Mouse (Mus musculus) embryonic stem cell, embryonic (primary cell): ENCODE data around the gene Bckdha.

Experiments used
- CTCF ChIA-PET, 4 experiments: fragments of 300-600 bp in 2 of 4; fragments of 350-600 bp in 2 of 4; sonication (Branson Sonifier 250); formaldehyde crosslinking; loops; one replicate each; lab custom pipeline; 2022; ENCODE audit warnings: inconsistent platforms in 2 of 4; lab: Charles Lee
- POLR2A ChIA-PET, 4 experiments: fragments of 300-600 bp in 2 of 4; fragments of 350-600 bp in 2 of 4; sonication (Branson Sonifier 250); formaldehyde crosslinking; loops; one replicate each; lab custom pipeline; 2022; ENCODE audit warnings: antibody characterized with exemption in 4 of 4, inconsistent platforms in 1 of 4; lab: Charles Lee

The Bckdha gene

DNA sequence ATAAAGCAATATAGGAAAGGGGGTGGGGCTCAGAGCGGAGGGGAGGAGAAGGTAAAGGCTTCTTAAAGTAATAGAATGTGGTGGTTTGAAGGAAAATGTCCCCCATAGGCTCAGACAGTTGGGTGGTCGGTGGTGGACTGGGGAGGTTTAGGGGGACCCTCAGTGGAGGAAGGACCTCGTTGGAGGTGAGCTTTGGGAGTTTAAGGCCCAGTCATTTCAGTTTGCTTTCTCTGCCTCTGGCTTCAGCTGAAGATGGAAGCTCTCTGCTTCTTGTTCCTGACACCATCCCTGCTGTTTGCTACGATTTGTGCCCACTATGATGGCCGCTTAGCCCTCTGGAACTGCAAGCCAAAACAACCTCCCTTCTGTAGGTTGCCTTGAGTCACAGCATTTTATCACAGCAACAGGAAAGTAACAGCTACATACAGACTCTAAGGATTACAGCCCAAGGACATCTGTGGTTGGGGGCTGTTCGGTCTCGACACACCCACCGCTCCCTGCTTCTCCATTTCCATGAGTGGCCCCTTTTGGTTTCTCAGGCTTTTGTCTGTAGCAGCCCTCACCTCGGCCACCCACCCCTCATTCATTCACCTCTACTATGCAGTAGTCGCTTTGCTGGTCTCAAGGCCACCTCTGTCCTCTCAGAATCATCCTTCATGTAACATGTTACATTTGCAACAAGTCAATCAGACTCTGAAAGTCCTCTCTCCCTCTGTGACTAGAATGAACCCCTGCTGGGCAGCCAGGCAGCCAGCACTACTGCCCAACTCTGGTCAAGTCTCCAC is 41.2 kb downstream of the Bckdha start:
- ChIA-PET POLR2A (interaction anchor here in 3 of 4 experiments (0.6 to 1.2 kb wide), 6 partner anchors 40 to 1090 kb away, joined by 3 to 5 read pairs (median 3); partner anchors contain the start of gene Cxcl17 (in 1 of the 3)), CTCF (interaction anchor here in 3 of 4 experiments (0.6 to 0.9 kb wide), 5 partner anchors 18 to 800 kb away, joined by 3 to 6 read pairs (median 4); no protein-coding TSS in a partner anchor)

DNA sequence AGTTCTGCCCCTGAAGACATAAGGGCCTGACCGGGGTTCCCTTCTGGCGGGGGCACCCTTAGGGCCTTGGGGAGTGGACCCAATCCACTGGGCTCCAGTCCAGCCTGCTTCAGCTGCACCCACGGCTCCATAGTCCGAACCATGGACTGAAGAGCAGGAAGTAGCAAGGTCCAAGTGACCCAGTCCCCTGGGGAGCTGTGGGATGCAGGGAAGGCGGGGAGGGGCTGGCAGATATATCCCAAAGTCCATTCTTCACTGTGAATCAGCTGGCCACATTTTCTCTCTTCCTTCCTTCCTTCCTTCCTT is 43.1 kb downstream of the Bckdha start, which contains the start of gene Erich4:
Erich4 (minus strand) TSS at position 187 of the 306 bp plus-strand sequence.
- CTCF ChIA-PET, result interaction anchor here in 1 of 4 experiments (1.1 to 1.6 kb wide), 2 partner anchors 8 to 16 kb away, joined by 3 to 7 read pairs; no protein-coding TSS in a partner anchor
- POLR2A ChIA-PET, result interaction anchor here in 2 of 4 experiments (0.5 to 1.6 kb wide), 4 partner anchors 9 to 219 kb away, joined by 3 to 4 read pairs (median 4); no protein-coding TSS in a partner anchor

DNA sequence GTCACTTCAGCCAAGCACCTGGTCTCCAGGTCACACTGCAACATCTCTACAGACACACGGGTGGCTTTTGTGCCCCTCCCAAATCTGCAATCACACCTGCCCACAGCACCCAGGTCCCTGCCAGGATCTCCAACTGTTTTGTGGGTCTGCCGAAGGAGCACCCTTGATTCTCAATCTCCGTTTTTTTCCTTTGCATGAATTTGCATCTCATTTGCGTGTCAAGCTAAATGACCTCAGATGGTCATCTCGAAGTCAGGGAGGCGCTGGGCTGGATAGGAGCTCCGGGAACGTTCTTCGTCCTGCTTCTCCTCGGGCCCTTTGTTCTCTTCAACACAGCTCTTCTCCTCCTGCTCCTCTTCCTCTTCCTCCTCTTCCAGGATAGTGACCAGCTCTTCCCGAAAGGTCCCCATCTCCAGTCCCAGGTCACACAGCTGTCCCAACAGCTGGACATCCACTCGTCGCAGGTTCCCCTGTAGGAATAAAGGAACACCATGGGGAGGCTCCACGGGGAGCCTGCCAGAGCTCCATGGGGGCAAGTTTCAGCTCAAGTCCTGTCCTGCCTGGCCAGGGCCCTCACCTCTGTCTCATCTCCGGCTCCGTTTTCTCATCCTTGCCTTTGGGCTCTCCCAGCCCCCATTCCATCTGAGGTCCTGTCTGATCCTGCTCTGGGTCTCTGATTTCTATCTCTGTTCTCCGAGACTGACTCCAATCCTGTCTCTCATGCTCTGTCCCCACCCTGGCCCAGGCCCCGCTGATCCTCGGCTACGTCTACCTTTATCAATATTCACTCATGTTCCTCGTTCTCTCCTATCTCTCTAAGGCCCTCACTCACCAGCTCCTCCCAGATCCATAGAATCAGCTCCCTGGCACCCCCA is 43.7 kb downstream of the Bckdha start:
- CTCF ChIA-PET, result interaction anchor here in 2 of 4 experiments (0.7 to 1.1 kb wide), 3 partner anchors 9 to 190 kb away, joined by 4 to 10 read pairs (median 7); no protein-coding TSS in a partner anchor
- POLR2A ChIA-PET, result interaction anchor here in 2 of 4 experiments (0.5 to 1.6 kb wide), 4 partner anchors 10 to 218 kb away, joined by 3 to 4 read pairs (median 4); no protein-coding TSS in a partner anchor

DNA sequence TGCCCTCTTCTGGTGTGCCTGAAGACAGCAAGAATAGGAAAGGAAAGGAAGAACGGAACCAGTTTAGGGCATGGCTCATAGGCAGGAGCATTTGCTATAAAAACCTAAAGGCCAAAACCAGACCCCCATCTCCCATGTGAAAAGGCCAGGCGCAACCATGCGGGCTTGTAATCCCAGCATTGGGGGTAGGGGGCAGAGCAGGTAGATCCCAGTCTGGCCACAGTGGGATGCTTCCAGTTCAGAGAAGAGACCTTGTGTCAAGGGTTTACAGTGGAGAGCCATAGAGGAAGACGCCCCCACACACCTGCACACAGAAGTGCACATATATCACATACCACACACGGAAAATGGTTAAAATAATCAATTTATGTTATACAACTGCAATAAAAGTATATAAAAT is 44.7 kb downstream of the Bckdha start:
- ChIA-PET CTCF (interaction anchor here in 1 of 4 experiments (0.6 kb wide), 1 partner anchor 205 kb away, joined by 6 read pairs; no protein-coding TSS in a partner anchor), POLR2A (interaction anchor here in 1 of 4 experiments (0.5 kb wide), 1 partner anchor 13 kb away, joined by 4 read pairs; no protein-coding TSS in a partner anchor)

DNA sequence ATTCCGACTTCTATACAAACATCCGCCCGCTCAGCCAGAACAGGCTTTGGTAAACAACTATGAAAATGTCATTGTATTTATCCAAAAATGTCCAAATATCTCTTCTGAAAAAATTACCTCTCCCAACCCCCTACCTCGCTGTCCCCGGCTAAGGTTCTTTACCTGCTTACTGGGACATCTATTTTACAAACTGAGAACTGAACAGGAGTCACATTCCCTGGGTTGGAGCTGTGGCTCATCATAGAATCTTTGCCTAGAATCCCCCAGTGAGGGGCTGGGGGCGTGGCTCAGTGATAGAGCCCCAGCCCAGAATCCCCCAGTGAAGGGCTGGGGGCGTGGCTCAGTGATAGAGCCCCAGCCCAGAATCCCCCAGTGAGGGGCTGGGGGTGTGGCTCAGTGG is 47.3 kb downstream of the Bckdha start:
- CTCF ChIA-PET, result no interaction called here
- POLR2A ChIA-PET, result interaction anchor here in 2 of 4 experiments (0.6 to 1.4 kb wide), 4 partner anchors 12 to 423 kb away, joined by 3 read pairs; no protein-coding TSS in a partner anchor

DNA sequence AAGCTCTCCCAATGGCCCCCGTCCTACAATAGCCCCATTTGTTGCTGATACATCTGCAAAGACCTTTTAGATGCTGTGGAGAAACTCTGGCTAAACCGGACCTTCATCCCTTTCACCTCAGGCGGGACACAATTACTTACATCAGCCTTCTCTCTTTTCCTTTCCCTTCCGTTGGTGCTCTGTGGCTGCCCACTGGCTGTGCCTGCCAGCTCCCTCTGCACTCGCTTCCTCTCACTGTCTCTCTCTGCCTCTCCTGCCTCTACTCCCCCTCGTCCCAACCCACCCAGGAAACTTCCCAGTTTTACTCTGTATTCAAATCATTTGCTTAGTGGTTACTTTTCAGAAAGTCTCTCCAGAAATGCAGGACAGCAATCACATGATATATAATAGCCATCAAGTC is 48.7 kb downstream of the Bckdha start:
- ChIA-PET CTCF (interaction anchor here in 2 of 4 experiments (0.7 to 1.6 kb wide), 3 partner anchors 10 to 133 kb away, joined by 3 to 5 read pairs (median 5); partner anchors contain the start of gene Ceacam1 (in 1 of the 2)), POLR2A (interaction anchor here in 1 of 4 experiments (1.2 kb wide), 1 partner anchor 9 kb away, joined by 5 read pairs; the partner anchor contains the start of gene Dmac2)

DNA sequence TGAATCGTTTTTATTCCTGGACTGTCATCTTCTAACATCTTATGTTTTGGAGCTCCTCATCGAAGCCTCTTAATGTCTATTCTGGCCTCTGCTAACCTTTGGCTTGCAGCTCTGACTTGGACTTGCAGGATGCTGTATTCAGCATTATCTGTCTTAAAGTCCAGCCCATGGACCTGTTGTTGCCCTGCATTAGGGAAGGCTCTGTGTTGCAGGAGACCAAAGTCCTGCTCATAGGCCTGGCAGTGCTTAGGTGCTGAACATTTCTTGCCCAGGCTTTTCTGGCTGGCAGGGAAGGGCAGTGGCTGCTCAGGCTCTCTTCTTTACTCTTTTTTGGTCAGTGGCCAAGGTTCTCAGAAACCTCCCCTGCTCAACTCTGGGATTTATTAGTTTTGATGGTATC is 51.6 kb downstream of the Bckdha start:
- CTCF ChIA-PET, result no interaction called here
- POLR2A ChIA-PET, result interaction anchor here in 2 of 4 experiments (0.7 to 1.4 kb wide), 2 partner anchors 174 to 581 kb away, joined by 3 to 4 read pairs; no protein-coding TSS in a partner anchor

DNA sequence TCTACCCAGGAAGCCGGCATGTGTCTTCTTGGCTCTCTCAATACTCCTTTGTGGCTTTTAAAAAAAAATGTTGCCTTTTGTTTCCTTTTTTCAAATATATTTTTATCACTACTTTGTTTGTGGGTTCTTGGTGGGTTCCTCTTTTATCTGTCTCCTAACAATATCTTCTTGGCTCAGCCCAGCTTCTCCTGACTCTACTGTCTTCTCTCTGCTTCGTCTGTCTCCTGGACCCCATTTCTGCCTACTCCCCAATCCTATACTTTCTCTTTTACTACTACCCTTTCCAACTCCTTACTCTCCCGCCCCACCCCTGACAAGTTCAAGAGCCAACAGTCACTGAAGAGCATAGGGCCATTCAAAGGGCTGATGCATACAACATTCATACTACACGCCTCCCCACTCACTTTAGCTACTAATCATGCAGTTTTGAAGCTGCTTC is 52.1 kb downstream of the Bckdha start:
- POLR2A ChIA-PET, result interaction anchor here in 1 of 4 experiments (1.4 kb wide), 1 partner anchor 173 kb away, joined by 4 read pairs; no protein-coding TSS in a partner anchor
- CTCF ChIA-PET, result interaction anchor here in 1 of 4 experiments (1.3 kb wide), 1 partner anchor 18 kb away, joined by 3 read pairs; no protein-coding TSS in a partner anchor

DNA sequence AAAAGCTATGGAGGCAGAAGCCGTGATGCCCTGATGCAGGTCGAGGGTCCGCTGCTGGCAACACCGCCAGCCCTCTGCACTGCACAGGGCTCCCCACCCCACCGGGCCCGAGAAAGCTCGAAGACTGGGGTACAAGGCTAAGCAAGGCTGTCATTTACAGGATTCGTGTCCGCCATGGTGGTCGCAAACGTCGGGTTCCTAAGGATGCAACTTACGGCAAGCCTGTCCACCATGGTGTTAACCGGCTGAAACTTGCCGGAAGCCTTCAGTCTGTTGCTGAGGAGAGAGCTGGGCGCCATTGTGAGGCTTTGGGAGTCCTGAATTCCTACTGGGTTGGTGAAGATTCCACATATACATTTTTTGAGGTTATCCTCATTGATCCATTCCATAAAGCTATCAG is 57.4 kb downstream of the Bckdha start:
- CTCF ChIA-PET, result interaction anchor here in 3 of 4 experiments (0.6 to 1.9 kb wide), 10 partner anchors 116 to 199 kb away, joined by 3 to 7 read pairs (median 4); partner anchors contain the start of gene Ceacam1 (in 1 of the 3)
- POLR2A ChIA-PET, result interaction anchor here in 2 of 4 experiments (0.7 to 3.0 kb wide), 12 partner anchors 18 to 199 kb away, joined by 3 to 10 read pairs (median 4); partner anchors contain the start of gene Dmac2 (in 1 of the 2)

DNA sequence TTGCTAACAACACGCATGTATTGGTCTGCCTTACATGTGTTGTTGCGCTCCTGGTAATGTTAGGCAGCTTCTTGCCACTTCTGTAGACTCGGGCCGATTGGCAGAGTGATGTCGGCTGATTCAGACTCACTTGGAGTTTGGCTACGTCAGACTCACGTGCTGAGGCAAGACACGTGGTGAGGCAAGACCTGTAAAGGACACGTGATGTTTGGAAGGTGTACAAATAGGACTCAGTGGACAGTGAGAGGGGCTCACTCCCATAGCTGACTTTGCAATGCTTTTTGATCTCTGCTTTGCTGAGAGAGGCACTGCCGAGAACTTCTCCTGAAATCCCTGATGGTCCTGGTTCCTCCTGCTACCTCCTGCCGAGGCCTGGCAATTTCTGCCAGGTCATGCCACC is 58.1 kb downstream of the Bckdha start:
- CTCF ChIA-PET, result interaction anchor here in 3 of 4 experiments (0.6 to 1.9 kb wide), 13 partner anchors 47 to 198 kb away, joined by 3 to 18 read pairs (median 5); partner anchors contain the start of gene Ceacam1 (in 1 of the 3)
- POLR2A ChIA-PET, result interaction anchor here in 3 of 4 experiments (0.5 to 3.0 kb wide), 11 partner anchors 18 to 191 kb away, joined by 3 to 10 read pairs (median 5); partner anchors contain the start of gene Dmac2 (in 1 of the 3)

DNA sequence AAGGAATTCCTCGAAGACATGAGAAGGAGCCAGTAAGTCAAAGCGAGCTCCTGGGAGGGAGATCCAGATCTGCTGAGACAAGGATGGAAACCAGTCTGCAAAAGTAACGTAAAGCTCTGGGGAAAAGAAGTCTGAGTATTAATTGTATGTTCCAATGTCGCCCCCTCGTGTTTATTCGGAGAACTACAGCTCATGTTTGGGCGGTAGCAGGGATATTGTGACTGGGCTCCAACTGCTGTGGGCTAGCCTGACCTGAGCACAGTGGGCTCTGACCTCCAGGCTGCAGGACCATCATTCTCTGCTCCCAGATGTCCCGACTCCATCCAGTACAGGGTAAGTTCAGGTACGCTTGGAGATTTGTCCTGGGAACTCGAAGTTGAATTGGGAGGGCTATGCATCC is 59.1 kb downstream of the Bckdha start:
- ChIA-PET POLR2A (interaction anchor here (0.8 to 3.0 kb wide), 15 partner anchors 13 to 216 kb away, joined by 3 to 9 read pairs (median 4); partner anchors contain the start of gene Dmac2 (in 1 of the 4)), CTCF (interaction anchor here (0.5 to 1.7 kb wide), 59 partner anchors 10 to 1609 kb away, joined by 3 to 24 read pairs (median 4); partner anchors contain the start of genes Ceacam1 (in 3 of the 4), Erich4 (in 1 of the 4) and Megf8 (in 1 of the 4))

DNA sequence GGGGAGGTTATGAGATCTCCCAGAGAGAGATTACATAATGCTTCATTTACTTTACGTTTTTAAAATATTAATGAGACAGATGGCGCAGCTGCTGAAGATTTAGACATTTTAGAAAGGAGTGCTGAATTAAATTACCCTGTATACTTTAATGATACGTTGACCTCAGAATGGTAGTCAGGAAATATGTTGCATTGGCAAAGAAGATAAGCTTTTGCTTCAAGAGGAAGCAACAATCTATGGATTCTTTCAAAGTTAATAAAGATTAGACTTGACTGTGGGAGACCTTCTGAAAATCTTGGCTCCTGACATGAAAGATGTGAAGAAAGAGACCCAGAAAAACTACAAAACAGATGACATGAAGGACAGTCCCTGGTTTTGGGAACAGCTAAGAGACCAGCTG is 64.9 kb downstream of the Bckdha start:
- ChIA-PET CTCF (interaction anchor here in 1 of 4 experiments (0.6 kb wide), 1 partner anchor 500 kb away, joined by 3 read pairs; no protein-coding TSS in a partner anchor), POLR2A (interaction anchor here in 1 of 4 experiments (1.6 kb wide), 1 partner anchor 12 kb away, joined by 6 read pairs; no protein-coding TSS in a partner anchor)

DNA sequence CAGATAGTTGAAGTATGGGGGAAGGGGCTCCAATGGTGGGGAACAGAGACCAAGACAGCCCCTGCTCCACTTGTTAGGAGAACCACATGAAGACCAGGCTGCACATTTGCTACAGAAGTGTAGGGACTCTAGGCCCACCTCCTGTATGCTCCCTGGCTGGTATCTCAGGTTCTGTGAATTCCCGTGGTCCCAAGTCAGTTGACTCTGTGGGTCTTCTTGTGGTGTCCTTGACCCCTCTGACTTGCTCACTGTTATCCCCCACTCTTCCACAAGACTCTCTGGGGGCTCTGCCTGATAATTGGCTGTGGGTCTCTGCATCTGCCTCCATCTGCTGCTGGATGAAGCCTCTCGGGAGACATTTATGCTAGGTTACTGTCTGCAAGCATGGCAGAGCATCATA is 67.6 kb downstream of the Bckdha start:
- POLR2A ChIA-PET, result no interaction called here
- CTCF ChIA-PET, result no interaction called here

DNA sequence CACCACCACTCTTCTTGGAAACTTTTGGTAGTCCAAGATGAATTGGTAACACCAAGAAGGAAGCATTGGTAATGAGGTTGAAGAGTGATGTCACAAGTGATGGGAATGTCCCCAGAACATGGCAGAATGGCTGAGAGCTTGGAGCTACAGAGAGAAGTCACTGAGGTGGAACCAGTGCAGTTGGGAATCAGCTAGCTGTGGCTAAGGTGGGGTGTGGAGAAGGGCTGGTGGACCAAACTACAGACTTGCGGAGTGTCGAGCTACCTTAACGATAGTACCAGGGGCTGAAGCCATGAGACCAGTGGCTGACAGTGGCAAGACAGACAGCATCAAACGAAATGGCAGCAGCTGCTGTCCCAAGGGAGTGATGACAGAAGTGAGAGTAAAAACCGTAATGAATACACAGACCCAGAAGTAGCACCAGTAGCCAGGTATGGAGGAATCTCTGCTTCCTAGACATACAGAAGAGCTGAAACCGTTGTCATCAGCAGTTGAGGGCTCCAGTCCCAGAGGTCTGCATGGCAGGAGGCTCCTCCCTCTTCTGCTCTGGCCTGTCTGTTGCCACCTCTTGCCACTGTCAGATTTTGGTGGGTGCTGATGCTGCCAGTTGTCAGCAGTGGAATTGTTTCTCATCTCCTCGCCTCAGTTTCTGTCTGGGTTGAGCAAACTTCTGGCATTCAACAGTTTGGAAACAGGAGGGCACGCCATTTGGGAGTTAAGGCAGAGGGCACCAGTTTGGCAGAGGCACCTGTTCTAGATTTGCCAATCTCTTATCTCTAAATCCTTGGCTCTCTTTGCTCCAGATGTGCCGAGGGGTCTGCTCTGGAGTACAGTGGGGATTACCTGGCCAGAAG is 73.2 kb downstream of the Bckdha start:
- POLR2A ChIA-PET, result no interaction called here

DNA sequence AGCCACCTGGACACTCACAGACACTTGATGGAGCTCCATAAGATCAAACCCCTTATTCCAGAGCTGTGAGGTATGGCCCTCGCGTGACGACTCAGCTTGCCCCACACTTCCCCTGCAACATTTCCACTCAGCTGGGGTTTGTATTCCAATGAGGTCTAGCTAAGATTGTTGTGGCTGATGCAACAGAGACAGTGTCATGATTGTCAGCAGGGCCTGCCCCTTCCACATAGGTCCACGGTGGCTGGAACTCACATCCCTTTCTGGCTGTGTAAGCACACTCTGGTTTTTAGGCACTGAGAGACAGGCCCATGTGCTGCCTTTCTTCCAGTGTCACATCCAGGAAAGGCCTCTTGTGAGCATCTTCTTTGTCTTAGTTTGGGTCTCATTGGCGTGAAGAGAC is 74.1 kb downstream of the Bckdha start:
- CTCF ChIA-PET, result no interaction called here

More for the DNA sequence above, 73.2 kb downstream of the Bckdha start:
- CTCF ChIA-PET, result no interaction called here

DNA sequence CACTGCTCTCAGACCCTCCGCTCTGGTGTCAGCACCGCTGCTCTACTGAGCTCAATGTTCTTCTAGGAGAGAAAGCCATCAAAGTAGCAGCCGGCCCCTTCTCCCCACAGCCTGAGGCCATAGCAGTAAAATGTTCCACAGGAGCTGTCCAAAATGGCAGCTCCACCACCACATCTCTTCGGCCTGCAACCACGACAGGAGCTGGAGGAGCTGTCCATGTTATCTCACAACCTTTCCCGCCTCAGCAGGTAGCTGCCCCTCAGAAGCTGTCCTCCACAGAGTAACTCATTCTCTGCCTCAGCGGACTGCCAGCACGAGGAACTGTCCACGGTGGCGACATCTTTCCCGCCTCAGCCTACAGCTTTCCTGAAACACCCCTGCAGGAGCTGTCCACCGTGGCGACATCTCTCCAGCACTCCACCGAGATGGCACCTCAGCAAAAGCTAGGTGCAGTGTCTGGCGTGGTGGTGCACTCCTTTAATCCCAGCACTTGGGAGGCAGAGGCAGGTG is 76.4 kb downstream of the Bckdha start:
- ChIA-PET POLR2A (interaction anchor here in 3 of 4 experiments (0.6 to 1.7 kb wide), 8 partner anchors 11 to 1778 kb away, joined by 3 to 11 read pairs (median 3); no protein-coding TSS in a partner anchor), CTCF (interaction anchor here (0.5 to 2.2 kb wide), 11 partner anchors 17 to 481 kb away, joined by 3 to 10 read pairs (median 4); no protein-coding TSS in a partner anchor)

More for the DNA sequence above, 74.1 kb downstream of the Bckdha start:
- POLR2A ChIA-PET, result interaction anchor here in 1 of 4 experiments (0.6 to 1.0 kb wide), 2 partner anchors 53 to 1719 kb away, joined by 3 to 4 read pairs; no protein-coding TSS in a partner anchor
